Mouse (Mus musculus): ENCODE data around the gene Dusp10. TPM values are rescaled to one million over a fixed set of nuclear protein-coding genes. Genes with fewer than 3 reads are reported as not detected.

Gene Dusp10
- 10 to 100 TPM; 20.2 to 32.6 TPM for total RNA-seq (2021)
- long read RNA-seq, experiment 1, transcript Dusp10-201 (4 exons, 2,792 nt), result major isoform, 14 of 38 reads
- long read RNA-seq, experiment 1, partial matches to known transcripts, result 6 of 38 reads
- long read RNA-seq, experiment 1, other reads (novel, unspliced or antisense), result 18 of 38 reads
- long read RNA-seq, experiment 2, transcript Dusp10-201 (4 exons, 2,792 nt), result major isoform, 20 of 46 reads
- long read RNA-seq, experiment 2, partial matches to known transcripts, result 8 of 46 reads
- long read RNA-seq, experiment 2, other reads (novel, unspliced or antisense), result 18 of 46 reads

GRCm38 (mm10) chr1:184013106-184013505 lies at the start of gene Dusp10:
Dusp10 (plus strand) TSS chr1:184013302.
- no peak for DNase-seq

- DNase-seq, result no peak
Observed at GRCm38 (mm10) chr1:183965341-183965740, 47.8 kb upstream of the Dusp10 start.

GRCm38 (mm10) chr1:183969265-183969664 lies 43.8 kb upstream of the Dusp10 start:
- DNase-seq, result no peak

GRCm38 (mm10) chr1:183979814-183980243 lies 33.3 kb upstream of the Dusp10 start:
- DNase-seq, result peak; percentile 11

GRCm38 (mm10) chr1:183982108-183982507 lies 31.0 kb upstream of the Dusp10 start:
- no peak for DNase-seq

GRCm38 (mm10) chr1:183987711-183988245 lies 25.3 kb upstream of the Dusp10 start:
- DNase-seq, result no peak

- no peak for DNase-seq
Observed at GRCm38 (mm10) chr1:183991921-183992320, 21.2 kb upstream of the Dusp10 start.

GRCm38 (mm10) chr1:183997207-183997606 lies 15.9 kb upstream of the Dusp10 start:
- DNase-seq, result no peak

GRCm38 (mm10) chr1:184002470-184002869 lies 10.6 kb upstream of the Dusp10 start:
- DNase-seq, result no peak

- DNase-seq, result no peak
Observed at GRCm38 (mm10) chr1:184004311-184004710, 8.8 kb upstream of the Dusp10 start.

- no peak for DNase-seq
Observed at GRCm38 (mm10) chr1:184005315-184006058, 7.6 kb upstream of the Dusp10 start.

GRCm38 (mm10) chr1:184006086-184006485 lies 7.0 kb upstream of the Dusp10 start:
- DNase-seq, result no peak

- DNase-seq, result no peak
Observed at GRCm38 (mm10) chr1:184011311-184011710, 1.8 kb upstream of the Dusp10 start.

- DNase-seq, result no peak
Observed at GRCm38 (mm10) chr1:184014091-184014490, 989 bp downstream of the Dusp10 start.

GRCm38 (mm10) chr1:184015995-184016730 lies 3.1 kb downstream of the Dusp10 start:
- no peak for DNase-seq

GRCm38 (mm10) chr1:184017606-184018005 lies 4.5 kb downstream of the Dusp10 start:
- no peak for DNase-seq

GRCm38 (mm10) chr1:184019042-184019721 lies 6.1 kb downstream of the Dusp10 start:
- no peak for DNase-seq

- DNase-seq, result no peak
Observed at GRCm38 (mm10) chr1:184019722-184020107, 6.6 kb downstream of the Dusp10 start.

GRCm38 (mm10) chr1:184023971-184024370 lies 10.9 kb downstream of the Dusp10 start:
- DNase-seq, result no peak

GRCm38 (mm10) chr1:184024631-184025030 lies 11.5 kb downstream of the Dusp10 start:
- no peak for DNase-seq

GRCm38 (mm10) chr1:184025079-184025478 lies 12.0 kb downstream of the Dusp10 start:
- no peak for DNase-seq

- DNase-seq, result no peak
Observed at GRCm38 (mm10) chr1:184027039-184027438, 13.9 kb downstream of the Dusp10 start.
